Mouse (Mus musculus) forebrain, postnatal 0 days (tissue): Measurements from ENCODE around the gene Wrap53. TPM values are rescaled to one million over a fixed set of nuclear protein-coding genes. Genes with fewer than 3 reads are reported as not detected.

Experiments
- ATAC-seq: fragments of 200-750 bp; cut with Nextera tagmentation; 2 replicates; pipeline ENCODE4 v1.8.0; 2017; ENCODE audit warnings: mild to moderate bottlenecking, moderate library complexity
- DNase-seq: peaks from one replicate; pipeline ENCODE4 v3.0.0-alpha.2; 2015
- H3K27ac ChIP-seq: fragments of 300-500 bp; sonication (generic); 2 replicates; pipeline ENCODE4 v1.5.1; 2014; ENCODE audit warnings: low read depth, mild to moderate bottlenecking, antibody characterized with exemption, low read length, moderate library complexity, mixed read lengths
- H3K27me3 ChIP-seq: fragments of 300-500 bp; sonication (generic); 2 replicates; pipeline ENCODE4 v1.6.1; 2014; ENCODE audit warnings: mild to moderate bottlenecking, low read length, mixed read lengths; ENCODE audit not compliant: insufficient read depth
- H3K36me3 ChIP-seq: fragments of 300-500 bp; sonication (generic); 2 replicates; pipeline ENCODE4 v1.6.1; 2014; ENCODE audit warnings: mild to moderate bottlenecking, moderate library complexity; ENCODE audit not compliant: insufficient read depth
- H3K4me1 ChIP-seq: fragments of 300-500 bp; sonication (generic); 2 replicates; pipeline ENCODE4 v1.6.1; 2014; ENCODE audit warnings: antibody characterized with exemption; ENCODE audit not compliant: insufficient read depth
- H3K4me2 ChIP-seq: fragments of 300-500 bp; sonication (generic); 2 replicates; pipeline ENCODE4 v1.6.1; 2014; ENCODE audit warnings: low read depth, mild to moderate bottlenecking, moderate library complexity
- H3K4me3 ChIP-seq: fragments of 300-500 bp; sonication (generic); 2 replicates; pipeline ENCODE4 v1.5.1; 2014; ENCODE audit warnings: low read depth, low read length, mixed read lengths
- H3K9ac ChIP-seq: fragments of 300-500 bp; sonication (generic); 2 replicates; pipeline ENCODE4 v1.6.1; 2014; ENCODE audit warnings: mild to moderate bottlenecking
- H3K9me3 ChIP-seq: fragments of 300-500 bp; sonication (generic); 2 replicates; pipeline ENCODE4 v1.6.1; 2016; ENCODE audit warnings: low read length
- CTCF ChIP-seq: sonication (generic); IDR thresholded peaks from 2 replicates; pipeline ENCODE4 v1.5.1; 2016; ENCODE audit warnings: antibody characterized with exemption, control low read depth, low read depth
- WGBS: fragments of 180-500 bp; shearing (Covaris S2); extraction: QIAGEN DNeasy Blood & Tissue Kit; methylation state at CpG from one replicate; pipeline ENCODE4 v1.1.7; 2014; 5-methylcytosine and 5-hydroxymethylcytosine counted together
- polyA plus RNA-seq: library from polyadenylated mRNA; unstranded; fragments of >200 nt; fragmentation: Nextera tagmentation; extraction: Ambion mirVana; gene quantifications from 2 replicates; pipeline ENCODE4 v1.2.1, GENCODE M21; 2015
- total RNA-seq: library from RNA; depleted of rRNA; stranded (reverse); fragments of >200 nt; gene quantifications from 2 replicates; pipeline ENCODE4 v1.2.3, GENCODE M21; 2014

The Wrap53 gene
- total and polyA plus RNA-seq, 2 experiments from 2014 or later, result 10.5 to 17.3 TPM

DNA sequence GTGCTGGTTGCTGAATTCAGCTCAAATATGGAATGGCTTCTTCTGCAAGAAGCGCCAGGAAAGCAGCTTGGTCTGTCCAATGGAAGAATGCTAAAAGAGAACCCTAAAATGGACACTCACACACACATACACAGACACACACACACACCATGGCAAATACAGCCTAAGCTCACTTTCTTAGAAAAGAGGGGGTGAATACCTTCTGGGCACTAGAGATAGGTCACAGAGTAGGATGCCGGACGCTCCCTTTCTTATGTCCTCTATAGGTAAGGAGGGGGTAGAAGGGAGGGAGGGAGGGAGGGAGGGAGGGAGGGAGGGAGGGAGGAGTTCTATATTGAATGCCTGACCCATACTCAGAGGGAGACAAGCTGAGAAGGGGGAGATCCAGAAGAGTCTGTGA lies 28.5 kb upstream of the Wrap53 start:
- no peaks in the 10 kb centered on the region for H3K36me3 ChIP-seq
- no peak overlapping the region for H3K4me2 ChIP-seq
- WGBS, result 89% methylated on average over 3 of the region's 3 CpGs
- H3K9me3 ChIP-seq, result no peaks in the 10 kb centered on the region
- peaks cover 8% of the 10 kb centered on the region for H3K4me1 ChIP-seq
- no peak for DNase-seq
- no peak for TF ChIP-seq CTCF
- H3K4me3 ChIP-seq, result no peak overlapping the region
- no peaks in the 10 kb centered on the region for H3K27me3 ChIP-seq
- H3K27ac ChIP-seq, result no peak overlapping the region
- ATAC-seq, result no peak
- no peak overlapping the region for H3K9ac ChIP-seq

- Histone ChIP-seq H3K4me3 (no peak overlapping the region), H3K36me3 (no peaks in the 10 kb centered on the region), H3K4me2 (no peak overlapping the region), H3K9ac (no peak overlapping the region), H3K4me1 (peaks cover 8% of the 10 kb centered on the region), H3K9me3 (no peaks in the 10 kb centered on the region), H3K27ac (no peak overlapping the region), H3K27me3 (no peaks in the 10 kb centered on the region)
- 90% methylated on average over 2 of the region's 2 CpGs for WGBS
- TF ChIP-seq CTCF, result no peak
- ATAC-seq (no peak), DNase-seq (no peak)
These were observed 26.8 kb upstream of the Wrap53 start for GRCm38 (mm10) chr11:69606832-69607231.

- Histone ChIP-seq H3K4me3 (peak overlapping the region; percentile 48), H3K27ac (peak overlapping the region; percentile 59; the same call in 1 of the 2 replicates), H3K9ac (no peak overlapping the region), H3K4me1 (peaks cover 8% of the 10 kb centered on the region), H3K36me3 (peaks cover 3% of the 10 kb centered on the region; the same call in 1 of the 2 replicates), H3K9me3 (no peaks in the 10 kb centered on the region), H3K27me3 (no peaks in the 10 kb centered on the region), H3K4me2 (peak overlapping the region; percentile 94)
- 75% methylated on average over 2 of the region's 2 CpGs for WGBS
- ATAC-seq (no peak), DNase-seq (no peak)
- no peak for TF ChIP-seq CTCF
These were observed 26.4 kb upstream of the Wrap53 start for GRCm38 (mm10) chr11:69606491-69606795.

DNA sequence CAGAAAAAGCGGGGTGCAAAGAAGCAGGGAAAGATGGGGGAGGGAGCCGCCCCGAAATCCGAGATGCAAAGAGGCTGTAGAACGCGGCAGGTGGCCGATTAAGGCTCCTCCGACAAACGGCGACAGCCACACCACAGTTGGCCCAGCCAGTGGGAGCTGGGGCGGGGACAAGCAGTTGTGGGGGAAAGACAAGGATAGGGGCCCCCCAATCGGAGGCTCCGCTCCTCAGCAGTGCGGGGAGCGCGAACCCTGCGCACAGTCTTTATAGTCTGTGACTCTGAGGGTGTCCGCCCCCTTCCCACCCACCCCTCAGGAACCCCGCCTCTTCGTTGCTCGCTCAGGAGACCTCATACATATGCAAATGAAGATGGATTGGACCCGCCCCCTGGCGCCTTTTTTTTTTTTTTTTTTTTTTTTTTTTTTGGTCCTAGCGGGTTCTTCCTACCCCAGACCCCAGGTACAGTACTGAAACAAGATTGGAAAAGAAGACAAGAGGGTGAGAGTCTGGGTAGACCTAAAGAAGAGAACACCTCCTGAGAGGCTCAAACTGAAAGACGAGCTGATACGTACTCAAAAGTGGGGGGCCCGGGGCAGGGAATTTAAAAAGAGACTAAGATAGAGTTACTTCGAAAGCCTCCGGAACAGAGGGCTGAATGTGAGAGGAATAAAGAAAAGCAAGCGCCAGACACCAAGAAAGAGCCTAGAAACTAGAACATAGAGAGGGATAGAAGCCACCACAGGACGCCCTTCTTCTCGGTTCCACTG lies 25.9 kb upstream of the Wrap53 start, which contains the start of gene Atp1b2:
Gene Atp1b2, minus strand, starts transcription at position 217 of the 765 bp plus-strand sequence.
- Histone ChIP-seq H3K4me2 (peak within 1 kb of the TSS; percentile 94), H3K27ac (peak within 1 kb of the TSS; percentile 81), H3K9ac (peak within 1 kb of the TSS; percentile 78), H3K36me3 (peaks cover 8% of the 10 kb centered on the region; the same call in 1 of the 2 replicates), H3K27me3 (no peaks in the 10 kb centered on the region), H3K9me3 (no peaks in the 10 kb centered on the region), H3K4me1 (peaks cover 8% of the 10 kb centered on the region), H3K4me3 (peak within 1 kb of the TSS; percentile 48)
- ATAC-seq (peak; percentile 95), DNase-seq (peak; percentile 93)
- 3% methylated on average over 32 of the region's 32 CpGs for WGBS
- TF ChIP-seq CTCF, result no peak

- peak overlapping the region; percentile 78 for H3K9ac ChIP-seq
- peaks cover 16% of the 10 kb centered on the region; the same call in 1 of the 2 replicates for H3K36me3 ChIP-seq
- peak overlapping the region; percentile 94 for H3K4me2 ChIP-seq
- peak; percentile 58 for DNase-seq
- no peaks in the 10 kb centered on the region for H3K27me3 ChIP-seq
- H3K4me1 ChIP-seq, result peaks cover 13% of the 10 kb centered on the region
- peak; percentile 67 for ATAC-seq
- 3% methylated on average over 57 of the region's 73 CpGs for WGBS
- H3K4me3 ChIP-seq, result peak overlapping the region; percentile 48
- no peak for TF ChIP-seq CTCF
- peak overlapping the region; percentile 81 for H3K27ac ChIP-seq
- H3K9me3 ChIP-seq, result no peaks in the 10 kb centered on the region
These were observed 25.0 kb upstream of the Wrap53 start for GRCm38 (mm10) chr11:69604795-69605664.

DNA sequence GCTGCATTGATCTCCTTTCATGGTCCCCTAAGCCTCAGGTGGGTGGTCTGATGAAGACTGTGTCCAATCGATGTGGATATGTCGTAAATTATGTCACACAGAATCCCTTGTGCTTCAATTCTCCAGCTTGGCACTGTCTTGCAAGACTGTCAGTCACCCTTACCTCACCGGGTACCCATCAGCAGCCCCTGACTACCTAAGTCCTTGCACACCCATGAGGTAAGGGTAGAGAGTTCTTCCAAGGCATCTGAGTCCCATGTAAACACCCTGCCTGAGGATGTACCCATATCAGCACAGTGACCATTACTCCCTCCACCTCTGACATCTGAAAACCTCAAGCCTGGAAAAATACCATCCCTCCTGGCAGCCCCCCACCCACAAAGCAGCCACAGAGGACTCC lies 24.3 kb upstream of the Wrap53 start:
- ATAC-seq (no peak; the same call in 1 of the 2 replicates), DNase-seq (no peak)
- H3K4me2 ChIP-seq, result peak overlapping the region; percentile 94
- peak overlapping the region; percentile 48 for H3K4me3 ChIP-seq
- 52% methylated on average over 3 of the region's 3 CpGs for WGBS
- H3K36me3 ChIP-seq, result peaks cover 21% of the 10 kb centered on the region; the same call in 1 of the 2 replicates
- no peaks in the 10 kb centered on the region for H3K27me3 ChIP-seq
- H3K27ac ChIP-seq, result peak overlapping the region; percentile 81
- peaks cover 15% of the 10 kb centered on the region for H3K4me1 ChIP-seq
- peak overlapping the region; percentile 78 for H3K9ac ChIP-seq
- no peaks in the 10 kb centered on the region for H3K9me3 ChIP-seq
- no peak for TF ChIP-seq CTCF
